Mouse (Mus musculus) testis, adult 2 months (tissue): ENCODE data around the gene Rbm8a.

Experiments used
- CTCF ChIP-seq: fragments of 200-500 bp; IDR thresholded peaks from 2 replicates; pipeline ENCODE4 v1.5.1; 2012; ENCODE audit warnings: low read depth, mild to moderate bottlenecking, inconsistent platforms, low read length, moderate library complexity; ENCODE audit not compliant: control insufficient read depth, insufficient read depth, insufficient replicate concordance
- POLR2A ChIP-seq: fragments of 200-500 bp; IDR thresholded peaks from 2 replicates; pipeline ENCODE4 v1.6.1; 2012; ENCODE audit warnings: low read depth, mild to moderate bottlenecking, inconsistent platforms, low read length, moderate library complexity; ENCODE audit not compliant: control insufficient read depth

- TF ChIP-seq POLR2A (no peak), CTCF (no peak)
Measured at GRCm38 (mm10) chr3:96674442-96674841, 44.7 kb downstream of the Rbm8a start.
